Mouse (Mus musculus): ENCODE measurements at regions not wholly inside any gene's neighbourhood (a gene's known extent, or its start where the extent isn't known, plus 50 kb on each side); places are given as distances from the start of the nearest gene placed in this dataset.

DNA sequence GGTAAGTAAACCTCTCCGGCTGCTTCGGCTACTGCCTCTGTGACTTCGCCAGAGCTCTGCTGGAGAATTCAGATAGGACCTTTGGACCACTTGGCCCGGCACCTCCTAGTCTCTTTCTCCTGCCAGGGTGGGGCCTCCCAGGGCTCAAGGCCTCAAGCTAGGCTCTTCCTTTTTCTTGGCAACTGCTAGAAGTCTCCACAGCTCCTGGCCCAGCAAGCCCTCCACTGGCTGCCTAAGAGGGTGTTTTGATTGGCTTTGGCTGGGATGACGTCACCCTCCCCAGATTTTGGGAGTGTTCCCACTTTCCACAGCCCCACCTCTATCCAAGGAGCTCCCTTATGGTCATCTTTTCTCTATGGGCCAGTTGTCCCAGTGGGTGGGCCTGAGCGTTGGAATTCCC is 949.4 kb downstream of the 4930447A16Rik start:
- Histone ChIP-seq H3K4me2 (ENCODE audit: low read length) (no peak overlapping the region), H3K27me3 (ENCODE audit: control insufficient read depth, insufficient read depth, low read length) (no peaks in the 10 kb centered on the region), H3K9ac (replicated peaks; ENCODE audit: low read length) (no peak overlapping the region), H3K36me3 (ENCODE audit: control insufficient read depth, insufficient read depth, low read length) (no peaks in the 10 kb centered on the region), H3K9me3 (ENCODE audit: control insufficient read depth, low read length) (no peaks in the 10 kb centered on the region), H3K27ac (replicated peaks; ENCODE audit: low read depth, low read length) (no peak overlapping the region), H3K4me3 (replicated peaks; ENCODE audit: low read depth, low read length) (no peak overlapping the region), H3K4me1 (ENCODE audit: control insufficient read depth, insufficient read depth, low read length) (no peaks in the 10 kb centered on the region)
- DNase-seq, result no peak
- no peak for ATAC-seq (ENCODE audit: low FRiP score, low TSS enrichment)
- 84% methylated on average over 6 of the region's 6 CpGs for WGBS

DNA sequence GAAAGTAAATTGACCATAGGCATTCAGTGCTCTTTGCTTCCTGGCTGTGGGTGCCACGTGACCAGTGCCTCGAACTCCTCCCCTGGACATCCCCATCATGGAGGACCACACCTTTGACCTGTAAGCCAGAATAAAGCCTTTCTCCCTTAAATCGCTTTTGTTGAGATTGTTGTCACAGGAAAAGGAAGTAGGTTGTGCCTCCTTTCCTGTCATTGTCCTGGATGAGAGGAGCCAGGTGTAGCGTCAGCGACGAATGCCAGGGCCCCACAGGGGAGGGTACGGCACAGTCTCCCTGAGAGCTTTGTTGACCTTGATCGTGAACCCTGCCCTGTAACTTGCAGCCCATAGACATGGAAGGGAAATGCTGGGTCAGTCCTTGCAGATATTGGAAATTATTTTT is 952.8 kb downstream of the 4930447A16Rik start:
- no peak overlapping the region for H3K4me3 ChIP-seq (replicated peaks; ENCODE audit: low read depth, low read length)

DNA sequence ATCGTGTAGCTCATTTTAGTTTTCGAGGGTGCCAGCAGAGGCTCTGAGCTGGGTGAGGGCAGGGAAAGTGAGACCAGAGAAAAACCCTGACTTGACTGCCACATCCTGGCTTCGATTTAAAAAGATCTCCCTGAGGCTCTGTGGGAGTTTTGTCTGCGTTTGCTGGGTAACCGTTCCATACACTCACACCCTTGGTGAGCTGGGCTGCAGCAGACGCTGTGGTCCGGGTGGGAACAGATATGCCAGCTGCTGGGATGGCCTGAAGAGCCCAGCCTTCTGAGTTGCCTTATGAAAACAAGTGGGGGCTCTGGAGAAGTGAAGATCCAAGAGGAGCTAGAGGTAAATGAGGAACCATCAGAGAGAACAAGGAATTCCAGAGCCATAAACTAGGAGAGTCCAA is 962.3 kb downstream of the 4930447A16Rik start:
- Histone ChIP-seq H3K4me3 (replicated peaks; ENCODE audit: low read depth, low read length) (no peak overlapping the region), H3K9ac (replicated peaks; ENCODE audit: low read length) (no peak overlapping the region), H3K9me3 (ENCODE audit: control insufficient read depth, low read length) (no peaks in the 10 kb centered on the region), H3K36me3 (ENCODE audit: control insufficient read depth, insufficient read depth, low read length) (no peaks in the 10 kb centered on the region), H3K27ac (replicated peaks; ENCODE audit: low read depth, low read length) (no peak overlapping the region), H3K4me2 (ENCODE audit: low read length) (no peak overlapping the region), H3K4me1 (ENCODE audit: control insufficient read depth, insufficient read depth, low read length) (peaks cover 8% of the 10 kb centered on the region; the same call in 1 of the 2 replicates), H3K27me3 (ENCODE audit: control insufficient read depth, insufficient read depth, low read length) (no peaks in the 10 kb centered on the region)
- DNase-seq (no peak), ATAC-seq (ENCODE audit: low FRiP score, low TSS enrichment) (no peak)
- WGBS, result 77% methylated on average over 7 of the region's 7 CpGs

More for the DNA sequence above, 952.8 kb downstream of the 4930447A16Rik start:
- H3K36me3 ChIP-seq (ENCODE audit: control insufficient read depth, insufficient read depth, low read length), result no peaks in the 10 kb centered on the region
- no peak overlapping the region for H3K9ac ChIP-seq (replicated peaks; ENCODE audit: low read length)
- 88% methylated on average over 8 of the region's 8 CpGs for WGBS
- H3K4me1 ChIP-seq (ENCODE audit: control insufficient read depth, insufficient read depth, low read length), result no peaks in the 10 kb centered on the region
- no peak for DNase-seq
- no peak for ATAC-seq (ENCODE audit: low FRiP score, low TSS enrichment)
- H3K27me3 ChIP-seq (ENCODE audit: control insufficient read depth, insufficient read depth, low read length), result no peaks in the 10 kb centered on the region
- no peaks in the 10 kb centered on the region for H3K9me3 ChIP-seq (ENCODE audit: control insufficient read depth, low read length)
- no peak overlapping the region for H3K27ac ChIP-seq (replicated peaks; ENCODE audit: low read depth, low read length)
- H3K4me2 ChIP-seq (ENCODE audit: low read length), result no peak overlapping the region

DNA sequence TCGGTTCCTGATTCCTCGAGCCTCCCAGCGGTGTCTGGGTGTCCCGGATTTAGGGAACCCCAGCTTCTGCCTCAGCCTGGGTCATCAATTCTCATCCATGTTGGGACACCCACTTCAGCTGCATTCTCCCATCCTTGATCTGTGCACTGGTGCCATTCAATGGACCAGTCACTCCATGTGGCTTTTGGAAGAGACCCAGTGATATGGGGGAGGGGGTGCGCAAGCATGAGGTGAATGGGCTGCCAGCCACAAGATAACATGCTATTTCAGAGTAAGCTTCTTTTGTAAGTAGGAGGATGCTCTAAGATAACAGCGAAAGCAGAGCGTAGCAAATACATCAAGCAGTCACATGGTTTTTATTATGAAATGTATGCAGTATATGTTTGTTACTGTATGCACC is 963.1 kb downstream of the 4930447A16Rik start:
- WGBS, result 85% methylated on average over 7 of the region's 7 CpGs

DNA sequence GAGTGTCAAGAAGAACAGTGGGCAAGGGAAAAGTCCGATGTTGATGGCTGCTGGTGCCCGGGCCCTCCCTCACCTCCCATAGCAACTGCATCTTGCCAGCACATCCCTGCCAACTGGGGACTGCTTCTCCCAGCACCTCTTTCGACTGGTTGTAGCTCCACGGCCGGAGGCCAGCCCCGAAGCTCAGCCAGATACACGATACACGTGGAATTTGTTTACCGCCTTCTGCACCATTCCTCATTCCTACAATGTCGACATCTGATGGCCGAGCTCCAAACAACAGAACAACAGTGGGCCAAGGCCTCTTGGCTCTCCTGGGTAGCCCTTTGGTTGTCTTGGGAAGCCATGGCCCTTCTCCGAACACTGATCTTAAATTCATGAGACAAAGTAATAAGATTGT is 965.1 kb downstream of the 4930447A16Rik start:
- no peaks in the 10 kb centered on the region for H3K4me1 ChIP-seq (ENCODE audit: control insufficient read depth, insufficient read depth, low read length)
- H3K27ac ChIP-seq (replicated peaks; ENCODE audit: low read depth, low read length), result no peak overlapping the region
- DNase-seq, result no peak
- no peak overlapping the region for H3K9ac ChIP-seq (replicated peaks; ENCODE audit: low read length)
- ATAC-seq (ENCODE audit: low FRiP score, low TSS enrichment), result no peak
- H3K36me3 ChIP-seq (ENCODE audit: control insufficient read depth, insufficient read depth, low read length), result no peaks in the 10 kb centered on the region
- no peaks in the 10 kb centered on the region for H3K27me3 ChIP-seq (ENCODE audit: control insufficient read depth, insufficient read depth, low read length)
- H3K4me2 ChIP-seq (ENCODE audit: low read length), result no peak overlapping the region
- no peaks in the 10 kb centered on the region for H3K9me3 ChIP-seq (ENCODE audit: control insufficient read depth, low read length)
- no peak overlapping the region for H3K4me3 ChIP-seq (replicated peaks; ENCODE audit: low read depth, low read length)
- 91% methylated on average over 12 of the region's 12 CpGs for WGBS

More for the DNA sequence above, 963.1 kb downstream of the 4930447A16Rik start:
- Histone ChIP-seq H3K4me1 (ENCODE audit: control insufficient read depth, insufficient read depth, low read length) (peaks cover 8% of the 10 kb centered on the region; the same call in 1 of the 2 replicates), H3K4me3 (replicated peaks; ENCODE audit: low read depth, low read length) (no peak overlapping the region), H3K27ac (replicated peaks; ENCODE audit: low read depth, low read length) (no peak overlapping the region), H3K9ac (replicated peaks; ENCODE audit: low read length) (no peak overlapping the region), H3K9me3 (ENCODE audit: control insufficient read depth, low read length) (no peaks in the 10 kb centered on the region), H3K4me2 (ENCODE audit: low read length) (no peak overlapping the region), H3K36me3 (ENCODE audit: control insufficient read depth, insufficient read depth, low read length) (no peaks in the 10 kb centered on the region), H3K27me3 (ENCODE audit: control insufficient read depth, insufficient read depth, low read length) (no peaks in the 10 kb centered on the region)
- DNase-seq (no peak), ATAC-seq (ENCODE audit: low FRiP score, low TSS enrichment) (no peak)

DNA sequence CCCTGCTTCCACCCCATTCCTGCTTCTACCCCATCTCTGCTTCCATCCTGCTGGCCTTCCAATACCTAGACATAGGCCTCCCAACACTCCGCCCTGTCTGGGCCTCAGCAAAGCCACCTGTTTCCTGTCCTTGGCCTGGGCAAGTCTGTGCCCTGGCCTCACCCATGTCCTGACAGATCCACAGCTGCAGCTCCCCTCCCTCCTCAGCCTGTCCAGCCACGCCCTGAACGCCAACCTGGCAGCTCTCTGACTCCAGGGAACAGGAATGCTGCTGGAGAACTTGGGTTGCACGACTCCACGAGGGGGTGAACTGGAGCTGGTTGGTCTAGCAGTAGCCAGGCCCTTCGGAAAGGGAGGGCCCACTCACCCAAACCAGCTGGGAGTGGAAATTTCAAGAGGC is 966.1 kb downstream of the 4930447A16Rik start:
- Histone ChIP-seq H3K27ac (replicated peaks; ENCODE audit: low read depth, low read length) (no peak overlapping the region), H3K4me1 (ENCODE audit: control insufficient read depth, insufficient read depth, low read length) (no peaks in the 10 kb centered on the region), H3K4me2 (ENCODE audit: low read length) (no peak overlapping the region), H3K9ac (replicated peaks; ENCODE audit: low read length) (no peak overlapping the region), H3K4me3 (replicated peaks; ENCODE audit: low read depth, low read length) (no peak overlapping the region), H3K36me3 (ENCODE audit: control insufficient read depth, insufficient read depth, low read length) (no peaks in the 10 kb centered on the region), H3K9me3 (ENCODE audit: control insufficient read depth, low read length) (no peaks in the 10 kb centered on the region), H3K27me3 (ENCODE audit: control insufficient read depth, insufficient read depth, low read length) (no peaks in the 10 kb centered on the region)
- ATAC-seq (ENCODE audit: low FRiP score, low TSS enrichment), result no peak
- DNase-seq, result no peak
- WGBS, result 79% methylated on average over 6 of the region's 6 CpGs

DNA sequence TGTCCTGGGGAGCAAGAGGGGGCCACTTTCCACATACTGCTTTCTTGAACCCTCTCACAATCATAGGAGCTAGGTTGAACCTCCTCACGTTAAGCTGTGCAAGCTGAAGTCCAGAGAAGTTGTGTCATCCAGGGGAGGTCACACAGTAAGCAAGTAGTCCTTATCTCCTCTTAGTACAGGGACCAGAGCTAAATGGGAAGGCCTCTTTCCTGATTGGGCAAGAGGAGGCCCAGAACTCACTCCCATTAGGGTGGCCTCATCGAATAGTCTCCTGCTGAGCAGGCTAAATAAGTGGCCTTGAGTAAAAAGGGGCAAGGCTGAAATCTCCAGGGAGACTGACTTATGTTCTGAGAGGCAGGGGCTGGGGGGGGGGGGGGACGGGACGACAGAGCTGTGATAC is 966.5 kb downstream of the 4930447A16Rik start:
- no peak overlapping the region for H3K27ac ChIP-seq (replicated peaks; ENCODE audit: low read depth, low read length)
- H3K9ac ChIP-seq (replicated peaks; ENCODE audit: low read length), result no peak overlapping the region
- no peak overlapping the region for H3K4me3 ChIP-seq (replicated peaks; ENCODE audit: low read depth, low read length)
- 29% methylated on average over 3 of the region's 4 CpGs for WGBS
- DNase-seq (no peak), ATAC-seq (ENCODE audit: low FRiP score, low TSS enrichment) (no peak)
- H3K9me3 ChIP-seq (ENCODE audit: control insufficient read depth, low read length), result no peaks in the 10 kb centered on the region
- H3K4me2 ChIP-seq (ENCODE audit: low read length), result no peak overlapping the region
- H3K4me1 ChIP-seq (ENCODE audit: control insufficient read depth, insufficient read depth, low read length), result no peaks in the 10 kb centered on the region
- H3K27me3 ChIP-seq (ENCODE audit: control insufficient read depth, insufficient read depth, low read length), result no peaks in the 10 kb centered on the region
- no peaks in the 10 kb centered on the region for H3K36me3 ChIP-seq (ENCODE audit: control insufficient read depth, insufficient read depth, low read length)

DNA sequence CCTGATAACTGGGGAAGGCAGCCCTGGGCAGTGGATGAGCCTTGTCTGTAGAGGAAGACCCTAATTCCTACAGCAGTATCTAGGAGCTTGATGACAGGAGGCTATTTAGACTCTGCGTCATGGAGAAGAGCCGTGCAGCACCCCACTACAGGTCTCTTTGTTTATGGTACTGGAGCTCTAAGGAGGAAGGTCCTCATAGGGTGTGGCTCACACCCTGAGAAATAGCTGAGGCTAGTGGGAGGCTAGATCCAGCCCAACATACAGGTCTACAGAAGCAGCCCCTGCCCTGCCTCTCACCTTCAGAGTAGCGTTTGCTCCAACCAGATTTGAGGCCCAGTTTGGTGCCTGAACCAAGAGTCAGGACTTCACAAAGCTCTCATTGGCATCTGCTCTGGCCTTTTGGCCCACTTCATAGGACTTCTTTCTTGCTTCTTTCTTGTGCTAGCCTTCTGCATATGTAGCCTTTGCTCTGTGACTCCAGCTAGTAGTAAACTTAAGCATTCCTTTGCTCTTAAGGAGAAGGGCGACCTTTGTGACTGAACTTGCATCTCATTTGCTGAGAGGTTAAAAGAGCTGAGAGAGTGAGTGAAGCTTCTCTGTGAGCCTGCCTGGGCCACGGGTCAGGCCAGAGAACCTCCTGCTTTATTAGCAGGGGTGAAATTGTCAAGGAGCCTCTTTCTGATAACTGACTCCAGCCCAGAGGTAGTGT is 967.2 kb downstream of the 4930447A16Rik start:
- H3K4me1 ChIP-seq (ENCODE audit: control insufficient read depth, insufficient read depth, low read length), result no peaks in the 10 kb centered on the region
- H3K36me3 ChIP-seq (ENCODE audit: control insufficient read depth, insufficient read depth, low read length), result no peaks in the 10 kb centered on the region
- 69% methylated on average over 5 of the region's 5 CpGs for WGBS
- H3K9ac ChIP-seq (replicated peaks; ENCODE audit: low read length), result no peak overlapping the region
- H3K27me3 ChIP-seq (ENCODE audit: control insufficient read depth, insufficient read depth, low read length), result no peaks in the 10 kb centered on the region
- H3K9me3 ChIP-seq (ENCODE audit: control insufficient read depth, low read length), result no peaks in the 10 kb centered on the region
- H3K27ac ChIP-seq (replicated peaks; ENCODE audit: low read depth, low read length), result no peak overlapping the region
- DNase-seq (no peak), ATAC-seq (ENCODE audit: low FRiP score, low TSS enrichment) (no peak)
- no peak overlapping the region for H3K4me3 ChIP-seq (replicated peaks; ENCODE audit: low read depth, low read length)
- H3K4me2 ChIP-seq (ENCODE audit: low read length), result no peak overlapping the region

DNA sequence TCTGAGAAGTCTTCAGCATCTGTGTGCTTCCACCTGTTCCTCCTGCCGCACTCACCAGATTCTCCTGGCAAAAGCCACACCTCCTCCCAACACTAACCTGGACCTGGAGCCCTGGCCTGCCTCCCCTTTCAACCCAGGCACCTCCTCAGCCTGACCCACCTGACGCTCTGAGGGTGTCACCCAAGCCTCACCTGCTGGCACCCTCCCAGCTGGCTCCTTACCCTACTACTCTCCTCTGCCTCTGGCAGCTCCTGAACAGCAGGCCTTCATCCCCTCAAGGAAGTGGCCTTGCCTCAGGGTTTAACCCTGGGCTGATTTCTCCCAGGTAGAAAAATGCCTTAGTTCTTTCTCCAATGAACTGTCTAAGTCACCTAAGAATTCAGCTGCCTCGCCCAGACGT is 973.5 kb downstream of the 4930447A16Rik start:
- no peak overlapping the region for H3K27ac ChIP-seq (replicated peaks; ENCODE audit: low read depth, low read length)
- WGBS, result 86% methylated on average over 4 of the region's 4 CpGs
- DNase-seq (no peak), ATAC-seq (ENCODE audit: low FRiP score, low TSS enrichment) (no peak)
- no peak overlapping the region for H3K4me3 ChIP-seq (replicated peaks; ENCODE audit: low read depth, low read length)
- H3K4me1 ChIP-seq (ENCODE audit: control insufficient read depth, insufficient read depth, low read length), result no peaks in the 10 kb centered on the region
- H3K9ac ChIP-seq (replicated peaks; ENCODE audit: low read length), result no peak overlapping the region
- H3K4me2 ChIP-seq (ENCODE audit: low read length), result no peak overlapping the region
- H3K27me3 ChIP-seq (ENCODE audit: control insufficient read depth, insufficient read depth, low read length), result no peaks in the 10 kb centered on the region
- H3K9me3 ChIP-seq (ENCODE audit: control insufficient read depth, low read length), result no peaks in the 10 kb centered on the region
- H3K36me3 ChIP-seq (ENCODE audit: control insufficient read depth, insufficient read depth, low read length), result no peaks in the 10 kb centered on the region
